8 mouse cellular contexts compared by ENCODE assay signal in the genomic region with DNA sequence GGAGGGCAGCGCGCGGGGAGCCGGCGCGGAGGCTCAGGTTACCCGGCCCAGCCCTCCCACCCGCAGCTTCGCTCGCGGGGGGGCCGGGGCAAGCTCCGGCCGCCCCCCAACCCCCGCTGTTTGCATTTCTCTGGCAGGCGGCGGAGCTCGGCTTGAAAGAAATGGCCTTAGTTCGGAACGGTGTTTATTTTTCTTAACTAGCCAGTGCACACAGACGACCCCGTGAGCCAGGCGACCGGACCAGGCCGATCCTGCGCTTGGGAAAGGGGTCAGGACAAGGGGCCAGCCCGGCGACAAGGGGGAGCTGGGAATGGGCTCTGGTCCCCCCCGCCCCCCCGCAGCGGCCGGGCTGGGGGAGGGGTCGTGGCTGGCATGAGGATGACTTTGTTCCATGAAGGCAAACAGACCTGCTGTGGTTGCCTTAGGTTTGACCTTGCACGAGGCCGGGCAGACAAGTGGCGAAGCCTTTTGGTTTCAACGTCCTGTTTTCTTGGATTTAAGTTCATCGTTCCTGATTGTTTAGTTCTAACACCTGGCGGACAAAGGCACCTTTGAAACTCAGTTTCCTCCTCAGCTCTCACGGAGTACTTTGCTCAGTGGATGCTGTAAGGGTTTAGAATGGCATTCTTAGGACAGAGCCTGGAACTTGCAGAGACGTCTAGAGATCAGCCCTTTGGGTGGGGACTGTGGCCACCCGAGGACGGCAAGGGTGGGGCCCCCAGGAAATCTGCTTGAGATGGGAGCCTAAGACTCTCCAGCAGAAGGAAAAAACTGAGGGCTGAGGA. TPM values are rescaled to one million over a fixed set of nuclear protein-coding genes. Genes with fewer than 3 reads are reported as not detected.
DNase-seq lines count a peak whose midpoint lies in the region; ATAC-seq and TF ChIP-seq lines count a peak whose summit lies in the region.

No protein-coding gene starts in this region.

- ATAC-seq in intestine, embryonic 16.5 days: peak; percentile 13; the same call in 1 of the 2 replicates

- peak overlapping the region; percentile 61 for H3K9ac ChIP-seq in intestine, embryonic 16.5 days (ENCODE audit: low read depth, low read length)

- WGBS in kidney, adult 2 months: 1% methylated on average over 42 of the region's 43 CpGs
- WGBS in intestine, embryonic 16.5 days: under 1% methylated on average over 42 of the region's 43 CpGs

- intact Hi-C loops in left cerebral cortex, postnatal 25 days (cut with DNase I): no loop called here

- DNase-seq in kidney, adult 18-20 months: peak; percentile 5
- DNase-seq in kidney, adult 2 months: no peak
- DNase-seq in embryo, embryonic 9.5 days (ENCODE audit: extremely low spot score): peak; percentile 87
- DNase-seq in neural tube, embryonic 10.5 days (ENCODE audit: extremely low spot score, low spot score): peak; percentile 86
- no peak for DNase-seq in layer of hippocampus, adult 11-12 months (ENCODE audit: low spot score)
- no peak for DNase-seq in left cerebral cortex, postnatal 25 days (ENCODE audit: low spot score in 2 of 2)
- DNase-seq in urinary bladder, postnatal 4 days (ENCODE audit: low spot score in 2 of 2): no peak

- no peak overlapping the region for H3K27ac ChIP-seq in kidney, adult 2 months (ENCODE audit: insufficient read depth, low read depth, low read length)
- no peak overlapping the region for H3K27ac ChIP-seq in intestine, embryonic 16.5 days (ENCODE audit: low read length)

- peaks cover 10% of the 10 kb centered on the region; the same call in 1 of the 2 replicates for H3K27me3 ChIP-seq in kidney, adult 2 months (replicated peaks; ENCODE audit: control insufficient read depth, insufficient read depth, low read length)
- peaks cover 34% of the 10 kb centered on the region for H3K27me3 ChIP-seq in intestine, embryonic 16.5 days (replicated peaks; ENCODE audit: control insufficient read depth, insufficient read depth, low read length)

- peaks cover 5% of the 10 kb centered on the region; the same call in 1 of the 2 replicates for H3K9me3 ChIP-seq in intestine, embryonic 16.5 days (ENCODE audit: control insufficient read depth, low read length)

- peak overlapping the region; percentile 83 for H3K4me2 ChIP-seq in intestine, embryonic 16.5 days (ENCODE audit: low read depth, low read length)

- peaks cover 3% of the 10 kb centered on the region; the same call in 1 of the 2 replicates for H3K4me1 ChIP-seq in kidney, adult 2 months (ENCODE audit: control insufficient read depth, insufficient read depth, low read length)
- peaks cover 34% of the 10 kb centered on the region for H3K4me1 ChIP-seq in intestine, embryonic 16.5 days (ENCODE audit: control insufficient read depth, insufficient read depth, low read length)

- no peak for TF ChIP-seq POLR2A in kidney, adult 2 months (IDR thresholded peaks at IDR 0.05; ENCODE audit: low read depth, low read length)

- no peaks in the 10 kb centered on the region for H3K36me3 ChIP-seq in kidney, adult 2 months (ENCODE audit: control insufficient read depth, insufficient read depth, low read length)
- no peaks in the 10 kb centered on the region for H3K36me3 ChIP-seq in intestine, embryonic 16.5 days (ENCODE audit: control insufficient read depth, insufficient read depth, low read length)

- no peak for TF ChIP-seq CTCF in kidney, adult 2 months (conservative IDR thresholded peaks at IDR 0.05; ENCODE audit: insufficient read depth, insufficient read length, low read depth, low read length)

- no peak overlapping the region for H3K4me3 ChIP-seq in kidney, adult 2 months (ENCODE audit: insufficient read depth, low read depth, low read length)
- peak overlapping the region; percentile 44 for H3K4me3 ChIP-seq in intestine, embryonic 16.5 days (ENCODE audit: low read length)

RNA-seq across cellular contexts. Expression of a gene that starts 8.8 kb away (rescaled TPM):
- polyA plus RNA-seq in kidney, adult 2 months (2012; rRNA removed): not detected in 2 replicates
- not detected in 2 replicates for polyA plus RNA-seq in intestine, embryonic 16.5 days (2015; fragmentation: Nextera tagmentation; extraction: Ambion mirVana)
- not detected for total RNA-seq in left cerebral cortex, postnatal 25 days (2021)

RNA-seq across cellular contexts. Expression of a gene that starts 48.1 kb away (rescaled TPM):
- polyA plus RNA-seq in kidney, adult 2 months (2012; rRNA removed): not detected in 2 replicates
- not detected in 2 replicates for polyA plus RNA-seq in intestine, embryonic 16.5 days (2015; fragmentation: Nextera tagmentation; extraction: Ambion mirVana)
- total RNA-seq in left cerebral cortex, postnatal 25 days (2021): not detected

RNA-seq across cellular contexts. Expression of a gene that starts 59.8 kb away (rescaled TPM):
- not detected in 2 replicates for polyA plus RNA-seq in kidney, adult 2 months (2012; rRNA removed)
- not detected in 2 replicates for polyA plus RNA-seq in intestine, embryonic 16.5 days (2015; fragmentation: Nextera tagmentation; extraction: Ambion mirVana)
- not detected for total RNA-seq in left cerebral cortex, postnatal 25 days (2021)

Comparison
In these comparisons a context has a peak if more than half of its experiments do, and no peak if none do; other contexts are left out.
1. DNase-seq: peak in kidney, adult 18-20 months (single experiment), embryo, embryonic 9.5 days (single experiment) and neural tube, embryonic 10.5 days (single experiment); none in kidney, adult 2 months (single experiment), layer of hippocampus, adult 11-12 months (single experiment), left cerebral cortex, postnatal 25 days (0 of 2) and urinary bladder, postnatal 4 days (0 of 2).